Mouse (Mus musculus): Measurements from ENCODE around the gene Rev1. TPM values are rescaled to one million over a fixed set of nuclear protein-coding genes. Genes with fewer than 3 reads are reported as not detected.

The Rev1 gene
- total and polyA plus RNA-seq, 3 experiments = 28.9 to 31.0 TPM; not detected in 1

- H3K27me3 ChIP-seq (ENCODE audit: control insufficient read depth in 1 of 2, insufficient read depth in 2 of 2, low read length in 2 of 2) = no peaks in the 10 kb centered on the region
- no peak for DNase-seq (ENCODE audit: low read depth, low spot score)
- peaks cover 16% of the 10 kb centered on the region for H3K79me2 ChIP-seq (ENCODE audit: control insufficient read depth, insufficient read depth, low read length, poor library complexity)
- H3K9me3 ChIP-seq (replicated peaks; ENCODE audit: insufficient read depth, low read length) = no peaks in the 10 kb centered on the region
- peaks cover 0 to 49% of the 10 kb centered on the region in 2 experiments; a peak in 2 of 4 replicates for H3K36me3 ChIP-seq (ENCODE audit: control insufficient read depth in 1 of 2, insufficient read depth in 2 of 2, low read length in 2 of 2)
- H3K4me3 ChIP-seq (ENCODE audit: control insufficient read depth in 1 of 2, insufficient read depth in 1 of 2, low read depth in 2 of 2, low read length in 2 of 2) = no peak overlapping the region
- no peak overlapping the region for H3K9ac ChIP-seq (ENCODE audit: control insufficient read depth, low read depth, low read length, poor library complexity, severe bottlenecking)
- no peaks in the 10 kb centered on the region for H3K4me1 ChIP-seq (ENCODE audit: control insufficient read depth in 1 of 2, insufficient read depth in 2 of 2, low read length in 2 of 2)
- TF ChIP-seq ZKSCAN1 (IDR thresholded peaks at IDR 0.05; ENCODE audit: low read depth, low read length) (no peak), KAT2A (conservative IDR thresholded peaks at IDR 0.05; ENCODE audit: low read depth, low read length) (no peak), SIN3A (IDR thresholded peaks at IDR 0.05; ENCODE audit: low read length) (no peak), SMC3 (IDR thresholded peaks at IDR 0.05; ENCODE audit: low read depth, low read length) (no peak)
- no peak overlapping the region for H3K27ac ChIP-seq (ENCODE audit: control insufficient read depth, low read depth, low read length)
These were observed 26.4 kb downstream of the Rev1 start for GRCm38 (mm10) chr1:38103214-38103613.

DNA sequence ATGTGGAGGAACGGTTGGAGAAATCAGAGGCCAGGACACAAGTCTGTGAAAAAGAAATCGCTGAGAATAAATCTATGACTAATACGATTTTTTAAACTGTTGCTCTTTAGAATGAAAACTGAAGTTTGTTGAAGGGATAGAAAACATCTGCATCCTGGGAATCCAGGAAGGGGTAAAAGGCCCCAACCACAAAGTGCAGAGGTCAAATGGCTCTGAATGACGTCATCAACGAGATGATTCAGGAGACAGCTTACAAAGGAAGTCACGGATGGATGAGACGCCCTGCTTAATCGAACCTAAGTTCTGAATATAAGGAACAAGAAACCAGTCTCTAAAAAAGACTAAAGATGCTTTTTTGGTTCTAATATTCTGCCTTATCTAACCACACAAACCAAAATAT, 48.3 kb downstream of the Rev1 start:
- Histone ChIP-seq H3K9ac (ENCODE audit: control insufficient read depth, low read depth, low read length, poor library complexity, severe bottlenecking) (no peak overlapping the region), H3K27ac (ENCODE audit: control insufficient read depth, low read depth, low read length) (no peak overlapping the region), H3K9me3 (replicated peaks; ENCODE audit: insufficient read depth, low read length) (no peaks in the 10 kb centered on the region), H3K36me3 (ENCODE audit: control insufficient read depth in 1 of 2, insufficient read depth in 2 of 2, low read length in 2 of 2) (peaks cover 0 to 60% of the 10 kb centered on the region in 2 experiments; a peak in 3 of 4 replicates), H3K27me3 (ENCODE audit: control insufficient read depth in 1 of 2, insufficient read depth in 2 of 2, low read length in 2 of 2) (no peaks in the 10 kb centered on the region), H3K4me3 (ENCODE audit: control insufficient read depth in 1 of 2, insufficient read depth in 1 of 2, low read depth in 2 of 2, low read length in 2 of 2) (no peak overlapping the region), H3K79me2 (ENCODE audit: control insufficient read depth, insufficient read depth, low read length, poor library complexity) (no peaks in the 10 kb centered on the region), H3K4me1 (ENCODE audit: control insufficient read depth in 1 of 2, insufficient read depth in 2 of 2, low read length in 2 of 2) (no peaks in the 10 kb centered on the region)
- TF ChIP-seq UBTF (IDR thresholded peaks at IDR 0.05; ENCODE audit: borderline replicate concordance, insufficient read depth, low read depth, low read length) (no peak), HCFC1 (IDR thresholded peaks at IDR 0.05; ENCODE audit: low read depth, low read length) (no peak), E2F4 (IDR thresholded peaks at IDR 0.05; ENCODE audit: borderline replicate concordance, low read depth, low read length) (no peak), USF1 (IDR thresholded peaks at IDR 0.05; ENCODE audit: low read depth, low read length) (no peak), USF2 (IDR thresholded peaks at IDR 0.05; ENCODE audit: borderline replicate concordance in 1 of 2, insufficient read depth in 1 of 2, low read depth in 1 of 2, low read length in 2 of 2) (no peak), SMC3 (IDR thresholded peaks at IDR 0.05; ENCODE audit: low read depth, low read length) (no peak), MYB (IDR thresholded peaks at IDR 0.05; ENCODE audit: low read depth, low read length) (no peak)
- no peak for DNase-seq (ENCODE audit: low read depth, low spot score)

DNA sequence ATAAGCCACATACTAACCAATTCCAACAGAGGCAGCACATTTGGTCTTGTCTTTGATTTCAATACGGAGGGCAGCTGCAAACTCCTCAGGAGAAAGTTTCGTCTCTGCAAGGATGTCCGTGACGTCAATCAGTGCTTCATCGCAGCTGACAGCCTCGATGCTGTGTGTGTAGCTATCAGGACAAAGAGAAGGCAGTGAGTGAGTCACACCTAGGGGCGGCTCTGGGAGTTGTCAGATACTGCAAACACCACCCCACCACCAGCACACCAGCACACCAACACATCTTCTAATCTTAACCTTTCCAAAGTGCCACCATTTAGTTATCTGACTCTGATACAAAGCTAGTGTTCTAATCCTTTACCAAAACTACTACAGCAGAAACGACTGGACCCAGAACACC, 58.3 kb downstream of the Rev1 start:
- Histone ChIP-seq H3K9me3 (replicated peaks; ENCODE audit: insufficient read depth, low read length) (no peaks in the 10 kb centered on the region), H3K27me3 (ENCODE audit: control insufficient read depth in 1 of 2, insufficient read depth in 2 of 2, low read length in 2 of 2) (no peaks in the 10 kb centered on the region), H3K9ac (ENCODE audit: control insufficient read depth, low read depth, low read length, poor library complexity, severe bottlenecking) (no peak overlapping the region), H3K4me3 (ENCODE audit: control insufficient read depth in 1 of 2, insufficient read depth in 1 of 2, low read depth in 2 of 2, low read length in 2 of 2) (no peak overlapping the region), H3K36me3 (ENCODE audit: control insufficient read depth in 1 of 2, insufficient read depth in 2 of 2, low read length in 2 of 2) (peaks cover 2 to 52% of the 10 kb centered on the region in 2 experiments; a peak in 2 of 4 replicates), H3K79me2 (ENCODE audit: control insufficient read depth, insufficient read depth, low read length, poor library complexity) (peaks cover 1% of the 10 kb centered on the region; the same call in 1 of the 2 replicates), H3K4me1 (ENCODE audit: control insufficient read depth in 1 of 2, insufficient read depth in 2 of 2, low read length in 2 of 2) (no peaks in the 10 kb centered on the region), H3K27ac (ENCODE audit: control insufficient read depth, low read depth, low read length) (no peak overlapping the region)
- peak; percentile 35 for DNase-seq (ENCODE audit: low read depth, low spot score)
- TF ChIP-seq TAL1 (IDR thresholded peaks at IDR 0.05; ENCODE audit: low read length) (no peak), POLR2AphosphoS2 (IDR thresholded peaks at IDR 0.05; ENCODE audit: low read length) (no peak), USF2 (IDR thresholded peaks at IDR 0.05; ENCODE audit: borderline replicate concordance in 1 of 2, insufficient read depth in 1 of 2, low read depth in 1 of 2, low read length in 2 of 2) (no peak), MAFK (IDR thresholded peaks at IDR 0.05; ENCODE audit: borderline replicate concordance, low read depth, low read length) (no peak)
